Mouse (Mus musculus) cerebellum, adult 2 months (tissue): ENCODE measurements at regions not wholly inside any gene's neighbourhood (a gene's known extent, or its start where the extent isn't known, plus 50 kb on each side); places are given as distances from the start of the nearest gene placed in this dataset.

Experiments used
- CTCF ChIP-seq: fragments of 200-500 bp; IDR thresholded peaks from 2 replicates; pipeline ENCODE4 v1.5.1; 2011; ENCODE audit warnings: low read depth, mild to moderate bottlenecking, control low read depth, low read length, moderate library complexity, borderline replicate concordance; ENCODE audit not compliant: insufficient read depth
- POLR2A ChIP-seq: fragments of 200-500 bp; IDR thresholded peaks from 2 replicates; pipeline ENCODE4 v1.6.1; 2011; ENCODE audit warnings: low read length, control low read depth, borderline replicate concordance; ENCODE audit not compliant: insufficient read depth

- TF ChIP-seq POLR2A: no peak
- TF ChIP-seq CTCF: no peak
Observed at GRCm38 (mm10) chr12:107837741-107838140, 165.7 kb downstream of the Bcl11b start.
